Mouse (Mus musculus) liver, adult 2 months (tissue): ENCODE results near the gene Gpr137.

Experiments used
- CTCF ChIP-seq: fragments of 200-500 bp; IDR thresholded peaks from 2 replicates; pipeline ENCODE4 v1.5.1; 2011; ENCODE audit warnings: low read depth, low read length, control low read depth
- POLR2A ChIP-seq: fragments of 200-500 bp; IDR thresholded peaks from 2 replicates; pipeline ENCODE4 v1.6.1; 2011; ENCODE audit warnings: low read length, control low read depth; ENCODE audit not compliant: insufficient read depth; ENCODE audit errors: extremely low read depth

DNA sequence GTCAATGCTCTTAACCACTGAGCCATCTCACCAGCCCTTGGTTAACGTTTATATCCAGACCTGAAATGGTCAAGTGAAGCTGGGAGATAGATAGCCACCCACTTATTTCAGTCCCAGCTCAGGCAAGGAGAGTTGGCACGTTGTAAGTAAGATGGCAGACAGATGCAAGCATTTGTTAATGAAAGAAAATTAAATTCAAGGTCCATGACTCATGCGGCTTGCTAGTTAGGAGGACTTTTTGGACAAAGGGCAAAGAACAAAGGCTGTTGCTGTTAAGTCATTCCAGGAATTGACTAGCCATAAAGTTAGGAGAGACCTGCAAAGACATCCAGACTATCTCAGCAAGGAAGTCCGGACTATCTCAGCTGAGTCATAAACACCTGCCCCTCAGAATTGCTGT is 42.6 kb downstream of the Gpr137 start:
- TF ChIP-seq CTCF: no peak
- no peak for TF ChIP-seq POLR2A
